Mouse (Mus musculus) CH12.LX (cell line): Measurements from ENCODE around the gene Zdhhc24. TPM values are rescaled to one million over a fixed set of nuclear protein-coding genes. Genes with fewer than 3 reads are reported as not detected.

ENCODE experiments used
- DNase-seq: peaks from one replicate; pipeline ENCODE4 v3.0.0-alpha.2; 2013; ENCODE audit errors: extremely low read depth
- H3K27ac ChIP-seq: 2 replicates; pipeline ENCODE4 v1.5.1; 2012; ENCODE audit warnings: low read depth, mild to moderate bottlenecking, control low read depth, moderate library complexity; ENCODE audit not compliant: insufficient read depth
- H3K27me3 ChIP-seq: replicated peaks from 2 replicates; pipeline ENCODE3; 2012; ENCODE audit warnings: inconsistent platforms
- H3K36me3 ChIP-seq, 2 experiments: replicated peaks in 1 of 2; 2 replicates each; pipeline versions ENCODE3 to v1.6.1; 2012; ENCODE audit warnings: inconsistent platforms in 1 of 2, low read length in 1 of 2, mild to moderate bottlenecking in 1 of 2, mixed read lengths in 1 of 2, moderate library complexity in 1 of 2; ENCODE audit not compliant: control insufficient read depth in 1 of 2, insufficient read depth in 1 of 2
- H3K4me1 ChIP-seq, 2 experiments: 2 replicates each; pipeline ENCODE4 v1.6.1; 2012; ENCODE audit warnings: inconsistent platforms in 1 of 2, moderate library complexity in 1 of 2; ENCODE audit not compliant: insufficient read depth in 2 of 2, control insufficient read depth in 1 of 2
- H3K4me2 ChIP-seq: 2 replicates; pipeline ENCODE4 v1.6.1; 2012; ENCODE audit warnings: low read depth, mild to moderate bottlenecking, control low read depth; ENCODE audit not compliant: poor library complexity, insufficient read depth, severe bottlenecking
- H3K4me3 ChIP-seq, 3 experiments: fragments of 150-350 bp in 1 of 3; sonication (generic) in 1 of 3; replicated peaks in 1 of 3; 2 replicates each; pipeline versions ENCODE3 to v1.5.1; 2011 to 2012; ENCODE audit warnings: low read depth in 2 of 3, low read length in 2 of 3, mild to moderate bottlenecking in 2 of 3, moderate library complexity in 2 of 3, control low read depth in 1 of 3, improper control_type of control experiment in 1 of 3, inconsistent platforms in 1 of 3, mixed read lengths in 1 of 3; ENCODE audit not compliant: poor library complexity in 1 of 3
- H3K79me2 ChIP-seq: replicated peaks from 2 replicates; pipeline ENCODE4 v1.6.1; 2012; ENCODE audit warnings: mild to moderate bottlenecking, moderate library complexity; ENCODE audit not compliant: control insufficient read depth, poor library complexity, insufficient read depth, severe bottlenecking; ENCODE audit errors: extremely low read depth
- H3K9ac ChIP-seq: 2 replicates; pipeline ENCODE4 v1.6.1; 2012; ENCODE audit warnings: low read depth, mild to moderate bottlenecking, control low read depth, moderate library complexity; ENCODE audit not compliant: insufficient read depth
- H3K9me3 ChIP-seq: replicated peaks from 2 replicates; pipeline ENCODE3; 2012; ENCODE audit warnings: low read length, inconsistent platforms, mixed read lengths
- CHD1 ChIP-seq: IDR thresholded peaks from 2 replicates; pipeline ENCODE4 v1.6.1; 2012; ENCODE audit warnings: low read depth, low read length, improper control_type of control experiment, inconsistent platforms
- CHD2 ChIP-seq: IDR thresholded peaks from 2 replicates; pipeline ENCODE4 v1.6.1; 2011; ENCODE audit warnings: low read length, improper control_type of control experiment
- E2F4 ChIP-seq: IDR thresholded peaks from 2 replicates; pipeline ENCODE4 v1.6.1; 2011; ENCODE audit warnings: low read depth, low read length, improper control_type of control experiment; ENCODE audit not compliant: insufficient replicate concordance
- ELF1 ChIP-seq: IDR thresholded peaks from 2 replicates; pipeline ENCODE4 v1.6.1; 2014; ENCODE audit warnings: low read depth, mild to moderate bottlenecking, inconsistent platforms, low read length, improper control_type of control experiment
- EP300 ChIP-seq: IDR thresholded peaks from 2 replicates; pipeline ENCODE4 v1.6.1; 2011; ENCODE audit warnings: low read length, improper control_type of control experiment
- GABPA ChIP-seq: IDR thresholded peaks from 2 replicates; pipeline ENCODE4 v1.6.1; 2012; ENCODE audit warnings: low read depth, low read length, improper control_type of control experiment, inconsistent platforms; ENCODE audit not compliant: insufficient replicate concordance
- HCFC1 ChIP-seq: IDR thresholded peaks from 2 replicates; pipeline ENCODE4 v1.6.1; 2012; ENCODE audit warnings: low read depth, mild to moderate bottlenecking, inconsistent platforms, low read length, improper control_type of control experiment
- IRF4 ChIP-seq: IDR thresholded peaks from 2 replicates; pipeline ENCODE4 v1.6.1; 2014; ENCODE audit warnings: low read depth, mild to moderate bottlenecking, inconsistent platforms, low read length, improper control_type of control experiment
- KAT2A ChIP-seq: IDR thresholded peaks from 2 replicates; pipeline ENCODE4 v1.6.1; 2012; ENCODE audit warnings: low read length, improper control_type of control experiment, inconsistent platforms; ENCODE audit not compliant: insufficient replicate concordance
- MAFK ChIP-seq: IDR thresholded peaks from 2 replicates; pipeline ENCODE4 v1.6.1; 2011; ENCODE audit warnings: low read length, improper control_type of control experiment; ENCODE audit not compliant: insufficient replicate concordance
- MAX ChIP-seq: IDR thresholded peaks from 2 replicates; pipeline ENCODE4 v1.6.1; 2011; ENCODE audit warnings: low read length, improper control_type of control experiment
- MAZ ChIP-seq: IDR thresholded peaks from 2 replicates; pipeline ENCODE4 v1.6.1; 2012; ENCODE audit warnings: low read depth, mild to moderate bottlenecking, inconsistent platforms, low read length, improper control_type of control experiment, moderate library complexity
- MXI1 ChIP-seq: IDR thresholded peaks from 2 replicates; pipeline ENCODE4 v1.6.1; 2011; ENCODE audit warnings: mild to moderate bottlenecking, low read depth, low read length, improper control_type of control experiment
- MYC ChIP-seq: IDR thresholded peaks from 2 replicates; pipeline ENCODE4 v1.6.1; 2011; ENCODE audit warnings: low read depth, mild to moderate bottlenecking, improper control_type of control experiment, low read length
- NELFE ChIP-seq: IDR thresholded peaks from 2 replicates; pipeline ENCODE4 v1.6.1; 2011; ENCODE audit warnings: low read depth, low read length, improper control_type of control experiment
- NRF1 ChIP-seq: IDR thresholded peaks from 2 replicates; pipeline ENCODE4 v1.6.1; 2014; ENCODE audit warnings: low read depth, mild to moderate bottlenecking, inconsistent platforms, low read length, improper control_type of control experiment, moderate library complexity
- POLR2A ChIP-seq: IDR thresholded peaks from 2 replicates; pipeline ENCODE4 v1.6.1; 2011; ENCODE audit warnings: low read depth, mild to moderate bottlenecking, improper control_type of control experiment, low read length
- RAD21 ChIP-seq: IDR thresholded peaks from 2 replicates; pipeline ENCODE4 v1.6.1; 2011; ENCODE audit warnings: low read depth, mild to moderate bottlenecking, low read length, improper control_type of control experiment, moderate library complexity
- RCOR1 ChIP-seq: conservative IDR thresholded peaks from 2 replicates; pipeline ENCODE4 v1.6.1; 2012; ENCODE audit warnings: low read depth, mild to moderate bottlenecking, inconsistent platforms, low read length, improper control_type of control experiment
- SIN3A ChIP-seq: IDR thresholded peaks from 2 replicates; pipeline ENCODE4 v1.6.1; 2012; ENCODE audit warnings: low read length, improper control_type of control experiment, inconsistent platforms
- SMC3 ChIP-seq: IDR thresholded peaks from 2 replicates; pipeline ENCODE4 v1.6.1; 2011; ENCODE audit warnings: low read depth, low read length, improper control_type of control experiment
- TBP ChIP-seq: conservative IDR thresholded peaks from 2 replicates; pipeline ENCODE4 v1.6.1; 2011; ENCODE audit warnings: low read depth, low read length, improper control_type of control experiment
- TCF12 ChIP-seq: IDR thresholded peaks from 2 replicates; pipeline ENCODE4 v1.6.1; 2014; ENCODE audit warnings: low read depth, mild to moderate bottlenecking, inconsistent platforms, low read length, improper control_type of control experiment
- USF1 ChIP-seq: IDR thresholded peaks from 2 replicates; pipeline ENCODE4 v1.6.1; 2014; ENCODE audit warnings: low read depth, mild to moderate bottlenecking, inconsistent platforms, low read length, improper control_type of control experiment
- ZC3H11A ChIP-seq: IDR thresholded peaks from 2 replicates; pipeline ENCODE4 v1.6.1; 2012; ENCODE audit warnings: low read depth, mild to moderate bottlenecking, inconsistent platforms, low read length, improper control_type of control experiment
- ZNF384 ChIP-seq: IDR thresholded peaks from 2 replicates; pipeline ENCODE4 v1.6.1; 2012; ENCODE audit warnings: low read depth, low read length, improper control_type of control experiment, inconsistent platforms
- dilution Hi-C: fragments of 300-500 bp; cut with MboI; formaldehyde crosslinking; loops from 2 replicates; pipeline ENCODE4 v1.14.3; 2020; ENCODE audit warnings: low sequenced_read_pairs; ENCODE audit not compliant: extremely low pct_unique_long_range_greater_than_20kb, extremely low pct_ligation_motif_present
- in situ Hi-C: fragments of 300-500 bp; cut with MboI; formaldehyde crosslinking; loops from 3 replicates; pipeline ENCODE4 v1.14.3; 2019; ENCODE audit warnings: low sequenced_read_pairs, low pct_ligation_motif_present, low pct_unique_long_range_greater_than_20kb, mixed read lengths
- polyA plus RNA-seq: library from polyadenylated mRNA; unstranded; fragments of >175 nt; gene quantifications from 2 replicates; pipeline ENCODE4 v1.2.1, GENCODE M21; 2012; ENCODE audit warnings: low read depth; ENCODE audit not compliant: insufficient read length
- total RNA-seq, 2 experiments: library from RNA; depleted of rRNA; stranded (reverse); fragments of 300-350 nt in 1 of 2; fragments of >200 nt in 1 of 2; gene quantifications; 2 replicates each; pipeline ENCODE4 v1.2.3; 2012 to 2014

Zdhhc24 gene
- total and polyA plus RNA-seq, 3 experiments: 5.0 to 8.0 (median 5.0) TPM

DNA sequence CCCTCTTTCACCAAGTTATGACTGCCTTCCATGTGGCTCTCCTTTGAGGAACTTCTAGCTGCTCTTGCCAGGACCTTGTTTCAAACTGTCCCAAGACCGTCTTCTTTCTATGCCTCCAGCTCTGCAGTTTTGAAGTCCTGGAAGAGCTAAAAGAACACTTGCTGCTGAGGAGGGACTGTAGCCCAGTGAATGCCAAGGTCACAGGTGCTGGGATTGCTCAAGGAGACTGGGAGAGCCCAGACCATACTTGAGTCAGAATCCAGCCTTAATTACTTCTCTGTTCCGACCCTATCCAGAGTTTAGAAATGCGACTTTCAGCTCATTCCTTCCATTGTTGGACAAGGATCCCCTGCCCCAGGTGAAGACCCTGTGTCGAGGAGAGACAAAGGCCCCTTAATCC lies 22.5 kb upstream of the Zdhhc24 start:
- no peak overlapping the region for H3K9ac ChIP-seq
- no peak overlapping the region for H3K27ac ChIP-seq
- in situ Hi-C loops: loop anchor here (25.0 kb wide), 2 partner anchors 219 to 369 kb away; partner anchors contain the start of genes 2010003K11Rik, Rce1 and Syt12

DNA sequence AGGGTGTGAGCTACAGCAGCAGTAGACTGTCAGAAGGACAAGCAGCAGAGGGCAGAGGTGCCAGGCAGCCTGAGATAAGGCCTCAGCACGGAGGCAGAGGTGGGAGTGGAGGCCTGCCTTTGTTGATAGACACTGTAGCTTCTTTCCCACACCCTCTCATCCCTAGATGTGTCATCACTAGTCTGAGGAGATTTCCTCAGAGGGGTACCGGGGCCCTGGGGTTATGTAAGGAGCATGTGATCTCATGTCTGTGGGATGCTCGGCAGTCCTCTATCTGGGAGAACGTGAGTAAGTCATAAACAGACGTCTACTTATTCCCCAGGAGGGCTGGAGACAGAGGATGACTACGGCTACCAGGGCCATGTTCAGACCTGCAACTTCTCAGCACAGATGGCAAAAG lies 19.4 kb upstream of the Zdhhc24 start:
- Histone ChIP-seq H3K4me2 (no peak overlapping the region), H3K9me3 (no peaks in the 10 kb centered on the region), H3K27me3 (peaks cover 81% of the 10 kb centered on the region), H3K79me2 (no peaks in the 10 kb centered on the region), H3K4me1 (no peaks in the 10 kb centered on the region), H3K9ac (no peak overlapping the region), H3K27ac (no peak overlapping the region), H3K36me3 (no peaks in the 10 kb centered on the region), H3K4me3 (no peak overlapping the region)
- in situ Hi-C loops (loop anchor here (25.0 kb wide), 2 partner anchors 222 to 372 kb away; partner anchors contain the start of genes 2010003K11Rik, Rce1 and Syt12), dilution Hi-C loops (no loop called here)
- TF ChIP-seq IRF4 (no peak), SMC3 (no peak), MAZ (no peak), MAFK (no peak), TCF12 (no peak), POLR2A (no peak), MAX (no peak), TBP (no peak), USF1 (no peak), ZC3H11A (no peak), SIN3A (no peak), RAD21 (no peak), RCOR1 (no peak), CHD2 (no peak), NELFE (no peak), HCFC1 (no peak)
- no peak for DNase-seq

More for the DNA sequence above, 22.5 kb upstream of the Zdhhc24 start:
- dilution Hi-C loops: no loop called here
- Histone ChIP-seq H3K9me3 (no peaks in the 10 kb centered on the region), H3K4me3 (no peak overlapping the region), H3K4me1 (no peaks in the 10 kb centered on the region), H3K27me3 (peaks cover 56% of the 10 kb centered on the region), H3K79me2 (no peaks in the 10 kb centered on the region), H3K4me2 (no peak overlapping the region), H3K36me3 (no peaks in the 10 kb centered on the region)
- no peak for DNase-seq
- no peak for TF ChIP-seq RAD21
- no peak for TF ChIP-seq NRF1
- no peak for TF ChIP-seq RCOR1
- TF ChIP-seq SMC3: no peak
- no peak for TF ChIP-seq CHD1
- TF ChIP-seq E2F4: no peak
- no peak for TF ChIP-seq ELF1
- no peak for TF ChIP-seq MXI1
- TF ChIP-seq GABPA: no peak
- TF ChIP-seq MAZ: no peak
- TF ChIP-seq MYC: no peak
- no peak for TF ChIP-seq ZNF384
- no peak for TF ChIP-seq MAFK
- TF ChIP-seq EP300: no peak
- TF ChIP-seq KAT2A: no peak
